Mouse (Mus musculus) heart, postnatal 0 days (tissue): Measurements from ENCODE around the gene Olfr279.

ENCODE experiments used
- CTCF ChIP-seq: IDR thresholded peaks from 2 replicates; pipeline ENCODE4 v1.5.1; 2016; ENCODE audit warnings: antibody characterized with exemption, control low read depth, low read depth
- EP300 ChIP-seq: IDR thresholded peaks from 2 replicates; pipeline ENCODE4 v1.6.1; 2016; ENCODE audit warnings: antibody characterized with exemption, low read depth

DNA sequence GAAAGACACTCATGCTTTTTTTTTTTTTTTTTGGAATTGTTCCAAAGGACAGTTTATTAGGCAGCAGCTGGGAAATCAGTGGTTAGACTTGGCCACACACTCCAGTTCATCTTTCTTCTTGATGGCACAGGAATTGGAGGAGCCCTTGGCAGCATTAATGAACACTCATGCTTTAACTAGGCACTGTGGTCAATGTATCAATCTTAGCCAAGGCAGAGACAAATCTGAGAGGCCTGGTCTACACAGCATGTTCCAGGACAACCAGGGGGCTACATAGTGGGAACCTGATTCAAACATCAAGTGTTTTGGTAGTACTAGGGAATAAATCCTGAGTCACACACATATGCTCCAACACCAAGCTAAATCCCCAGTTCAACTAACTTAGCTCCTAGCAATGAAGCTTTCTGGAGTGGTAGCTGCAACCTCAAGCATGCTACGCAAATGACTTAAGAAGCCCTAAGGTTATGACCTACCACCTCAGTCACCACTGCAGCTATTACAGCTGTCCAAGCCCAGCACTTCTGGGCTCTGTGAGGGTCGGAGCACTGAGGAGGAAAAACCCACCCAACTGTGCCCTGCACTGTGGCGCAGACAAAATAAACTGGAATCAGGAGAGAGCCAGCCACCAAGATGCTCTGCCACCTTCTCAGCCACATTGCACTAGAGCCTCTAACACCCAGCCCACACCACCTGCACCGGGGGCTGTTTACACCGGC, 35.0 kb downstream of the Olfr279 start:
- TF ChIP-seq CTCF: no peak
- TF ChIP-seq EP300: no peak
